Mouse (Mus musculus) heart, postnatal 10 days (tissue): ENCODE data around the gene Krt18. TPM values are rescaled to one million over a fixed set of nuclear protein-coding genes. Genes with fewer than 3 reads are reported as not detected.
"Not testable (repeated sequence)": the region's sequence is repeated elsewhere in the genome, so short reads cannot be mapped to it uniquely, and the experiment has no call there.

Experiments used
- DNase-seq, 2 experiments: peaks; one replicate each; pipeline ENCODE4 v3.0.0; 2021
- intact Hi-C: fragments of 180-260 bp; cut with DNase I; formaldehyde crosslinking; loops from one replicate; pipeline ENCODE4 v1.15.1; 2025
- total RNA-seq, 2 experiments: library from RNA; stranded (reverse); gene quantifications; 2 replicates each; pipeline ENCODE4 v1.2.3; 2021

The Krt18 gene
- total RNA-seq: 1 to 10 TPM; 6.5 to 7.2 TPM

- intact Hi-C loops: no loop called here
- DNase-seq: no peak
These were observed at the start of gene Krt18 for GRCm38 (mm10) chr15:102028040-102028439. Gene Krt18 (plus strand): TSS chr15:102028180.

- peak in 1 of 2 experiments; percentile 37 for DNase-seq
- intact Hi-C loops: no loop called here
These were observed 47.1 kb upstream of the Krt18 start for GRCm38 (mm10) chr15:101980849-101981248.

GRCm38 (mm10) chr15:101983315-101983948 lies 44.5 kb upstream of the Krt18 start:
- no peak for DNase-seq
- intact Hi-C loops: no loop called here

- DNase-seq: peak; percentile 95 to 97
- intact Hi-C loops: loop anchor here (1.0 to 2.0 kb wide), 3 partner anchors 212 to 657 kb away; no protein-coding TSS in a partner anchor
These were observed 43.9 kb upstream of the Krt18 start for GRCm38 (mm10) chr15:101983949-101984601.

- DNase-seq: no peak
- intact Hi-C loops: loop anchor here (1.0 to 2.0 kb wide), 3 partner anchors 212 to 658 kb away; no protein-coding TSS in a partner anchor
These were observed 43.2 kb upstream of the Krt18 start for GRCm38 (mm10) chr15:101984746-101985145.

GRCm38 (mm10) chr15:101988119-101988518 lies 39.9 kb upstream of the Krt18 start:
- intact Hi-C loops: loop anchor here (1.0 kb wide), 1 partner anchor 77 kb away; no protein-coding TSS in a partner anchor
- DNase-seq: peak; percentile 89 to 93

- intact Hi-C loops: loop anchor here (1.0 kb wide), 1 partner anchor 77 kb away; no protein-coding TSS in a partner anchor
These were observed 39.3 kb upstream of the Krt18 start for GRCm38 (mm10) chr15:101988714-101989113.

GRCm38 (mm10) chr15:101990946-101991345 lies 37.0 kb upstream of the Krt18 start:
- DNase-seq: no peak
- intact Hi-C loops: no loop called here

More at GRCm38 (mm10) chr15:101988714-101989113, 39.3 kb upstream of the Krt18 start:
- no peak for DNase-seq

- intact Hi-C loops: no loop called here
- DNase-seq: no peak
These were observed 33.6 kb upstream of the Krt18 start for GRCm38 (mm10) chr15:101994365-101994764.

- intact Hi-C loops: no loop called here
- no peak for DNase-seq
These were observed 32.3 kb upstream of the Krt18 start for GRCm38 (mm10) chr15:101995484-101996236.

GRCm38 (mm10) chr15:101996450-101997078 lies 31.4 kb upstream of the Krt18 start:
- not testable (repeated sequence) for DNase-seq

GRCm38 (mm10) chr15:101999156-101999555 lies 28.8 kb upstream of the Krt18 start:
- intact Hi-C loops: no loop called here
- DNase-seq: no peak

More at GRCm38 (mm10) chr15:101996450-101997078, 31.4 kb upstream of the Krt18 start:
- intact Hi-C loops: not testable (repeated sequence)

GRCm38 (mm10) chr15:101999676-102000335 lies 28.2 kb upstream of the Krt18 start:
- DNase-seq: no peak
- intact Hi-C loops: no loop called here

GRCm38 (mm10) chr15:102002646-102003488 lies 25.1 kb upstream of the Krt18 start:
- peak; percentile 58 to 67 for DNase-seq
- intact Hi-C loops: no loop called here

GRCm38 (mm10) chr15:102003516-102003915 lies 24.5 kb upstream of the Krt18 start:
- DNase-seq: no peak
- intact Hi-C loops: no loop called here

GRCm38 (mm10) chr15:102004189-102004588 lies 23.8 kb upstream of the Krt18 start, which contains the start of gene Krt8:
Gene Krt8 (minus strand): TSS chr15:102004482.
- no peak for DNase-seq
- intact Hi-C loops: no loop called here

- intact Hi-C loops: no loop called here
- DNase-seq: no peak
These were observed 22.7 kb upstream of the Krt18 start for GRCm38 (mm10) chr15:102005290-102005689.

- no peak for DNase-seq
- intact Hi-C loops: no loop called here
These were observed 21.7 kb upstream of the Krt18 start for GRCm38 (mm10) chr15:102006317-102006716.
